Mouse (Mus musculus): ENCODE results near the gene 1700028P14Rik. TPM values are rescaled to one million over a fixed set of nuclear protein-coding genes. Genes with fewer than 3 reads are reported as not detected.
A peak's percentile ranks its signal among the peaks of the same experiment; 100 is the strongest.

1700028P14Rik gene
- polyA plus RNA-seq, 2 experiments: not detected

DNA sequence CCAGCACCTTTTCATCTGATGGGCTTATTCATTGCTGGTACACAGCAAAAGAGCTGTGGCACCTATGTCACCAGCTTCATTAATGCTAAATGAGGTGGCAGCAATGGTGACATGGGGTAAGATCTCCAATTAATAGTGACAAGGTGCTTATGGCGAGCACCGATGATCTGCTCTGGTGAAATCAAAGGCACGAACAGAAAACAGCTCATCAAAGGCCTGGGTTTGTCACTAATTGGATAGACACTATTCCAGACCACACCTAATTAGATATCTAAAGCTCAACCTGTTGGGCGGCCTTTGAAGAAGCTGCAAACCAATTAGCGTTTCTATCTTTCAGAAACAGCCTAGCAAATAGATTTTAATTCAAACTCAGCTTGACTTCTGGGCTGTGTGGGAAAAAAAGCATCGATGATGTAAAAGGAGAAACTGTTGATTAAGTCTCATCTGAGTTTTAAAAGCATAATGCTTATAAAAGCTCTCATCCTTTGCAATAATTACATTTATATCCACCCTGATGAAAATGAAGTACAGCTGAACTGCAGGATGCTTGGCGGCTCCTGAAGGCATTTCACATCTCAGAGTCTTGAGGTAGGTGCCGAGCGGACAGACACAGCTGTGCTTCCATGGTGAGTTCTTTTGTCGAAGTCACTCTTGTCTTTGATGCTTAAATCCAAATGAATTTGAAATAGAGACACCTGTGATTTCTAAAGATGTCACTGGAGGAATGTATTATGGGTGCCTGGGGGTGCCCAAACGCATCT, 109.2 kb downstream of the 1700028P14Rik start:
- Histone ChIP-seq H3K4me2 (replicated peaks; ENCODE audit: low read depth, low read length, severe bottlenecking) (no peak overlapping the region), H3K4me1 (ENCODE audit: control insufficient read depth, insufficient read depth, low read length) (no peaks in the 10 kb centered on the region), H3K4me3 (replicated peaks; ENCODE audit: low read length) (no peak overlapping the region), H3K9ac (ENCODE audit: low read depth, low read length, severe bottlenecking) (no peak overlapping the region), H3K36me3 (ENCODE audit: control insufficient read depth, insufficient read depth, low read length) (no peaks in the 10 kb centered on the region), H3K9me3 (ENCODE audit: control insufficient read depth, low read length) (no peaks in the 10 kb centered on the region), H3K27me3 (ENCODE audit: control insufficient read depth, insufficient read depth, low read length) (no peaks in the 10 kb centered on the region), H3K27ac (replicated peaks; ENCODE audit: low read depth, low read length) (no peak overlapping the region)
- ATAC-seq (ENCODE audit: low FRiP score, low read depth) (no peak), DNase-seq (ENCODE audit: low spot score) (no peak)
- no peak for TF ChIP-seq POLR2A (IDR thresholded peaks at IDR 0.05; ENCODE audit: borderline replicate concordance, extremely low read depth, insufficient read depth, insufficient read length)
- 71% methylated on average over 11 of the region's 11 CpGs for WGBS

DNA sequence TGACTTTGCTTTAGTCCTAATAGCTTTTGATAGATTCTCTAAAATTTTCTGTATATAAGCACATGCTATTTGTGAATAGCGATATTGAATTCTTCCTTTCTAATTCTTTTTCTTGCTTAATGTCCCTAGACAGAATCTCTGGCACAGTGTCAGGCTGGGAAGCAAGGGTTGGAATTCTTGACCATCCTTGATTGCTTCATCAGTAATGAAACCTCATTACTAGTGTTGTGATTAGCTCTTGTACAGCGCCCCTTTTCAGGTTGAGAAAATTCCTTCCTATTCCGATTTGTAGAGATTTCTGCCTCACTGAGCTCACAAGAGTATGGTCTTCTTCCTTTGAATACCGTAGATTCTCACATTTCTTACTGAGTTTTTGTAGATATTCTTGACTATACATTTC, 109.9 kb downstream of the 1700028P14Rik start:
- no peak overlapping the region for H3K4me3 ChIP-seq (replicated peaks; ENCODE audit: low read length)
- H3K4me2 ChIP-seq (replicated peaks; ENCODE audit: low read depth, low read length, severe bottlenecking): no peak overlapping the region
- no peak for ATAC-seq (ENCODE audit: low FRiP score, low read depth)
- no peak overlapping the region for H3K27ac ChIP-seq (replicated peaks; ENCODE audit: low read depth, low read length)
- no peaks in the 10 kb centered on the region for H3K4me1 ChIP-seq (ENCODE audit: control insufficient read depth, insufficient read depth, low read length)
- H3K27me3 ChIP-seq (ENCODE audit: control insufficient read depth, insufficient read depth, low read length): no peaks in the 10 kb centered on the region
- no peak for DNase-seq (ENCODE audit: low spot score)
- H3K9ac ChIP-seq (ENCODE audit: low read depth, low read length, severe bottlenecking): no peak overlapping the region
- WGBS: 91% methylated on average over 4 of the region's 4 CpGs
- no peaks in the 10 kb centered on the region for H3K9me3 ChIP-seq (ENCODE audit: control insufficient read depth, low read length)
- H3K36me3 ChIP-seq (ENCODE audit: control insufficient read depth, insufficient read depth, low read length): no peaks in the 10 kb centered on the region
- TF ChIP-seq POLR2A (IDR thresholded peaks at IDR 0.05; ENCODE audit: borderline replicate concordance, extremely low read depth, insufficient read depth, insufficient read length): no peak

DNA sequence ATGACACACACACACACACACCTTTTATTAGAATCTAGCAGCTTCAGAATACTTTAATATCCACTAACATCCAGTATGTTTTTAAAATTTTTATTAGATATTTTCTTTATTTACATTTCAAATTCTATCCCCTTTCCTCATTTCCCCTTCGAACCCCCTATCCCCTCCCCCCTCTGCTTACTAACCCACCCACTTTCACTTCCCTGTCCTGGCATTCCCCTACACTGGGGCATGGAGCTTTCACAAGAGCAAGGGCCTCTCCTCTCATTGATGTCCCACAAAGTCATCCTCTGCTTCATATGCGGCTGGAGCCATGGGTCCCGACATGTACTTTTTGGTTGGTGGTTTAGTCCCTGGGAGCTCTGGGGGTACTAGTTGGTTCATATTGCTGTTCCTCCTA, 116.9 kb downstream of the 1700028P14Rik start:
- ATAC-seq (ENCODE audit: low FRiP score, low read depth) (no peak), DNase-seq (ENCODE audit: low spot score) (no peak)
- H3K36me3 ChIP-seq (ENCODE audit: control insufficient read depth, insufficient read depth, low read length): no peaks in the 10 kb centered on the region
- no peak overlapping the region for H3K4me3 ChIP-seq (replicated peaks; ENCODE audit: low read length)
- no peak for TF ChIP-seq POLR2A (IDR thresholded peaks at IDR 0.05; ENCODE audit: borderline replicate concordance, extremely low read depth, insufficient read depth, insufficient read length)
- no peaks in the 10 kb centered on the region for H3K4me1 ChIP-seq (ENCODE audit: control insufficient read depth, insufficient read depth, low read length)
- H3K27me3 ChIP-seq (ENCODE audit: control insufficient read depth, insufficient read depth, low read length): no peaks in the 10 kb centered on the region
- WGBS: 88% methylated on average over 3 of the region's 3 CpGs
- H3K9me3 ChIP-seq (ENCODE audit: control insufficient read depth, low read length): no peaks in the 10 kb centered on the region
- H3K9ac ChIP-seq (ENCODE audit: low read depth, low read length, severe bottlenecking): no peak overlapping the region
- no peak overlapping the region for H3K4me2 ChIP-seq (replicated peaks; ENCODE audit: low read depth, low read length, severe bottlenecking)
- no peak overlapping the region for H3K27ac ChIP-seq (replicated peaks; ENCODE audit: low read depth, low read length)

DNA sequence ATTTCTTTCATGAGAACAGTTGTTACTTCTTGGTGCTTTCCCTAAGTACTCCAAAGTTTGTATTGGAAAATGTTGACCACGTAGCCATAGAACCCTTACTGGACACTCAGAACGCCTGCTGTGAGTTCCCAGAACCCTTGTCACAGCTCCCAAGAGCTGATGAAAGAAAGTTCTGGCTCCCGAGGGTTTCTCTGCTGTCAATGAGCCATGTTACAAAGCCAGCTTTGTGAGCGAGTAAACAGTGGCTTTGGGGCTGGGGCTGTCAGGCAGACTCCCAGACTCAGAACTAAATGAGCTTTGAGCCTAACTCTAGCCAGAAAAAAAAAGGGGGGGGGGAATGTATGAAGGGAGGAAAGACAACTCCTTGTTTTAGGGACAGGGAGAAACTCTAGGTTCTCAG, 120.7 kb downstream of the 1700028P14Rik start:
- Histone ChIP-seq H3K9me3 (ENCODE audit: control insufficient read depth, low read length) (no peaks in the 10 kb centered on the region), H3K27me3 (ENCODE audit: control insufficient read depth, insufficient read depth, low read length) (no peaks in the 10 kb centered on the region), H3K4me2 (replicated peaks; ENCODE audit: low read depth, low read length, severe bottlenecking) (no peak overlapping the region), H3K36me3 (ENCODE audit: control insufficient read depth, insufficient read depth, low read length) (no peaks in the 10 kb centered on the region), H3K4me1 (ENCODE audit: control insufficient read depth, insufficient read depth, low read length) (no peaks in the 10 kb centered on the region), H3K27ac (replicated peaks; ENCODE audit: low read depth, low read length) (no peak overlapping the region), H3K4me3 (replicated peaks; ENCODE audit: low read length) (no peak overlapping the region), H3K9ac (ENCODE audit: low read depth, low read length, severe bottlenecking) (no peak overlapping the region)
- ATAC-seq (ENCODE audit: low FRiP score, low read depth) (no peak), DNase-seq (ENCODE audit: low spot score) (no peak)
- WGBS: 52% methylated on average over 4 of the region's 4 CpGs
- no peak for TF ChIP-seq POLR2A (IDR thresholded peaks at IDR 0.05; ENCODE audit: borderline replicate concordance, extremely low read depth, insufficient read depth, insufficient read length)

DNA sequence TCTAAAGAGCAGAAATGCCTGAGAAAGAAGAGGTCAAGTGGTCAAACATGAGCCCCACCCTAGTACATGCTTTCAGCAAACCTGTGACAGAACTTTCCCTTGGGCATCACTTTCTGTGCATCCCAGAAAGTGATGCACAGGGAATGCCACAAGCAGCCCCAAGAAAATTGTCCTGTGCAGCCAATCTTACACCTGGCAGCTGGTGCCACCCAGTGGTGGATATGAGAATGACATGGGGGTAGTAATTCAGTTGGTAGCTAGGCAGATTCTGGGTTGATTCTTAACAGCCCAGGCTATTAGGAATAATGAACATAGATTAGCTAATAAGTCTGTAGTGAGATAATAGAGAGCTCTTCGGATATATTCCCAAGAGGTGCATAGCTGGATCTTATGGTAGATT, 128.9 kb downstream of the 1700028P14Rik start:
- no peak for TF ChIP-seq POLR2A (IDR thresholded peaks at IDR 0.05; ENCODE audit: borderline replicate concordance, extremely low read depth, insufficient read depth, insufficient read length)
- Histone ChIP-seq H3K4me2 (replicated peaks; ENCODE audit: low read depth, low read length, severe bottlenecking) (no peak overlapping the region), H3K9me3 (ENCODE audit: control insufficient read depth, low read length) (0 out of 2 replicates have a peak, but pooled peaks cover 3% of the 10 kb centered on the region), H3K9ac (ENCODE audit: low read depth, low read length, severe bottlenecking) (no peak overlapping the region), H3K27ac (replicated peaks; ENCODE audit: low read depth, low read length) (no peak overlapping the region), H3K27me3 (ENCODE audit: control insufficient read depth, insufficient read depth, low read length) (no peaks in the 10 kb centered on the region), H3K36me3 (ENCODE audit: control insufficient read depth, insufficient read depth, low read length) (no peaks in the 10 kb centered on the region), H3K4me1 (ENCODE audit: control insufficient read depth, insufficient read depth, low read length) (no peaks in the 10 kb centered on the region), H3K4me3 (replicated peaks; ENCODE audit: low read length) (no peak overlapping the region)
- DNase-seq (ENCODE audit: low spot score) (peak; percentile 59), ATAC-seq (ENCODE audit: low FRiP score, low read depth) (no peak)
- WGBS: 6% methylated on average over 1 of the region's 1 CpGs
